Mouse (Mus musculus): ENCODE data around the gene Dynlrb2. TPM values are rescaled to one million over a fixed set of nuclear protein-coding genes. Genes with fewer than 3 reads are reported as not detected.

The Dynlrb2 gene
- polyA plus RNA-seq, 1 experiment from 2014 or later: not detected

GRCm38 (mm10) chr8:116524915-116525314 lies 20.1 kb downstream of the Dynlrb2 start:
- Histone ChIP-seq H3K27me3 (ENCODE audit: insufficient read depth, low read length) (no peaks in the 10 kb centered on the region), H3K4me3 (ENCODE audit: low read depth, low read length) (no peak overlapping the region), H3K4me1 (ENCODE audit: insufficient read depth) (no peaks in the 10 kb centered on the region), H3K27ac (ENCODE audit: low read depth) (no peak overlapping the region), H3K9ac (replicated peaks) (no peak overlapping the region), H3K36me3 (replicated peaks; ENCODE audit: insufficient read depth, low read length) (no peaks in the 10 kb centered on the region), H3K9me3 (ENCODE audit: low read length) (no peaks in the 10 kb centered on the region), H3K4me2 (ENCODE audit: low read depth, low read length) (no peak overlapping the region)
- 77% methylated on average over 7 of the region's 7 CpGs for WGBS (ENCODE audit: insufficient replicate concordance)
- ATAC-seq: no peak
- no peak for DNase-seq
- no peak for TF ChIP-seq CTCF (IDR thresholded peaks at IDR 0.05; ENCODE audit: low read depth)

GRCm38 (mm10) chr8:116528736-116529135 lies 24.0 kb downstream of the Dynlrb2 start:
- no peak for DNase-seq
- H3K9ac ChIP-seq (replicated peaks): no peak overlapping the region
- 62% methylated on average over 7 of the region's 7 CpGs for WGBS (ENCODE audit: insufficient replicate concordance)
- no peaks in the 10 kb centered on the region for H3K36me3 ChIP-seq (replicated peaks; ENCODE audit: insufficient read depth, low read length)
- H3K4me3 ChIP-seq (ENCODE audit: low read depth, low read length): no peak overlapping the region
- H3K27me3 ChIP-seq (ENCODE audit: insufficient read depth, low read length): no peaks in the 10 kb centered on the region
- no peak overlapping the region for H3K27ac ChIP-seq (ENCODE audit: low read depth)
- TF ChIP-seq CTCF (IDR thresholded peaks at IDR 0.05; ENCODE audit: low read depth) (no peak), EP300 (IDR thresholded peaks at IDR 0.05; ENCODE audit: low read depth) (no peak)
- no peaks in the 10 kb centered on the region for H3K4me1 ChIP-seq (ENCODE audit: insufficient read depth)
- H3K9me3 ChIP-seq (ENCODE audit: low read length): peaks cover 2% of the 10 kb centered on the region; the same call in 1 of the 2 replicates
- H3K4me2 ChIP-seq (ENCODE audit: low read depth, low read length): no peak overlapping the region
- ATAC-seq: no peak

- TF ChIP-seq EP300 (IDR thresholded peaks at IDR 0.05; ENCODE audit: low read depth) (no peak), CTCF (IDR thresholded peaks at IDR 0.05; ENCODE audit: low read depth) (peak; percentile 23; the same call in 1 of the 2 replicates)
- Histone ChIP-seq H3K36me3 (replicated peaks; ENCODE audit: insufficient read depth, low read length) (no peaks in the 10 kb centered on the region), H3K4me2 (ENCODE audit: low read depth, low read length) (no peak overlapping the region), H3K4me3 (ENCODE audit: low read depth, low read length) (no peak overlapping the region), H3K27ac (ENCODE audit: low read depth) (no peak overlapping the region), H3K4me1 (ENCODE audit: insufficient read depth) (no peaks in the 10 kb centered on the region), H3K9me3 (ENCODE audit: low read length) (peaks cover 2% of the 10 kb centered on the region; the same call in 1 of the 2 replicates), H3K9ac (replicated peaks) (no peak overlapping the region), H3K27me3 (ENCODE audit: insufficient read depth, low read length) (no peaks in the 10 kb centered on the region)
- ATAC-seq (no peak), DNase-seq (no peak)
- 64% methylated on average over 6 of the region's 6 CpGs for WGBS (ENCODE audit: insufficient replicate concordance)
Observed at GRCm38 (mm10) chr8:116533081-116533480, 28.3 kb downstream of the Dynlrb2 start.

- 67% methylated on average over 5 of the region's 5 CpGs for WGBS (ENCODE audit: insufficient replicate concordance)
- H3K4me3 ChIP-seq (ENCODE audit: low read depth, low read length): no peak overlapping the region
- no peak for ATAC-seq
Observed at GRCm38 (mm10) chr8:116536786-116537185, 32.0 kb downstream of the Dynlrb2 start.

GRCm38 (mm10) chr8:116538763-116539162 lies 34.0 kb downstream of the Dynlrb2 start:
- H3K4me1 ChIP-seq (ENCODE audit: insufficient read depth): peaks cover 5% of the 10 kb centered on the region; the same call in 1 of the 2 replicates
- no peaks in the 10 kb centered on the region for H3K36me3 ChIP-seq (replicated peaks; ENCODE audit: insufficient read depth, low read length)
- no peaks in the 10 kb centered on the region for H3K27me3 ChIP-seq (ENCODE audit: insufficient read depth, low read length)
- no peak for TF ChIP-seq EP300 (IDR thresholded peaks at IDR 0.05; ENCODE audit: low read depth)
- no peak for TF ChIP-seq CTCF (IDR thresholded peaks at IDR 0.05; ENCODE audit: low read depth)
- H3K9ac ChIP-seq (replicated peaks): no peak overlapping the region
- ATAC-seq: no peak
- H3K9me3 ChIP-seq (ENCODE audit: low read length): no peaks in the 10 kb centered on the region; the same call in 1 of the 2 replicates
- H3K4me2 ChIP-seq (ENCODE audit: low read depth, low read length): no peak overlapping the region
- no peak for DNase-seq
- WGBS (ENCODE audit: insufficient replicate concordance): 59% methylated on average over 7 of the region's 7 CpGs
- H3K27ac ChIP-seq (ENCODE audit: low read depth): no peak overlapping the region
- H3K4me3 ChIP-seq (ENCODE audit: low read depth, low read length): no peak overlapping the region

More at GRCm38 (mm10) chr8:116536786-116537185, 32.0 kb downstream of the Dynlrb2 start:
- Histone ChIP-seq H3K4me2 (ENCODE audit: low read depth, low read length) (no peak overlapping the region), H3K9me3 (ENCODE audit: low read length) (peaks cover 2% of the 10 kb centered on the region; the same call in 1 of the 2 replicates), H3K36me3 (replicated peaks; ENCODE audit: insufficient read depth, low read length) (no peaks in the 10 kb centered on the region), H3K4me1 (ENCODE audit: insufficient read depth) (peaks cover 5% of the 10 kb centered on the region; the same call in 1 of the 2 replicates), H3K9ac (replicated peaks) (no peak overlapping the region), H3K27me3 (ENCODE audit: insufficient read depth, low read length) (no peaks in the 10 kb centered on the region), H3K27ac (ENCODE audit: low read depth) (no peak overlapping the region)
- TF ChIP-seq EP300 (IDR thresholded peaks at IDR 0.05; ENCODE audit: low read depth) (no peak), CTCF (IDR thresholded peaks at IDR 0.05; ENCODE audit: low read depth) (no peak)
- no peak for DNase-seq

GRCm38 (mm10) chr8:116540136-116540535 lies 35.4 kb downstream of the Dynlrb2 start:
- Histone ChIP-seq H3K4me3 (ENCODE audit: low read depth, low read length) (no peak overlapping the region), H3K4me1 (ENCODE audit: insufficient read depth) (peaks cover 5% of the 10 kb centered on the region; the same call in 1 of the 2 replicates), H3K9me3 (ENCODE audit: low read length) (no peaks in the 10 kb centered on the region), H3K27me3 (ENCODE audit: insufficient read depth, low read length) (no peaks in the 10 kb centered on the region), H3K27ac (ENCODE audit: low read depth) (no peak overlapping the region), H3K4me2 (ENCODE audit: low read depth, low read length) (no peak overlapping the region), H3K9ac (replicated peaks) (no peak overlapping the region), H3K36me3 (replicated peaks; ENCODE audit: insufficient read depth, low read length) (no peaks in the 10 kb centered on the region)
- no peak for TF ChIP-seq EP300 (IDR thresholded peaks at IDR 0.05; ENCODE audit: low read depth)
- TF ChIP-seq CTCF (IDR thresholded peaks at IDR 0.05; ENCODE audit: low read depth): no peak
- peak; percentile 94 for ATAC-seq
- DNase-seq: peak; percentile 62
- 57% methylated on average over 1 of the region's 1 CpGs for WGBS (ENCODE audit: insufficient replicate concordance)
